Mouse (Mus musculus) cerebellum, adult 2 months (tissue): ENCODE results near the gene Ano1.

Source experiments
- CTCF ChIP-seq: fragments of 200-500 bp; IDR thresholded peaks from 2 replicates; pipeline ENCODE4 v1.5.1; 2011; ENCODE audit warnings: low read depth, mild to moderate bottlenecking, control low read depth, low read length, moderate library complexity, borderline replicate concordance; ENCODE audit not compliant: insufficient read depth
- POLR2A ChIP-seq: fragments of 200-500 bp; IDR thresholded peaks from 2 replicates; pipeline ENCODE4 v1.6.1; 2011; ENCODE audit warnings: low read length, control low read depth, borderline replicate concordance; ENCODE audit not compliant: insufficient read depth

DNA sequence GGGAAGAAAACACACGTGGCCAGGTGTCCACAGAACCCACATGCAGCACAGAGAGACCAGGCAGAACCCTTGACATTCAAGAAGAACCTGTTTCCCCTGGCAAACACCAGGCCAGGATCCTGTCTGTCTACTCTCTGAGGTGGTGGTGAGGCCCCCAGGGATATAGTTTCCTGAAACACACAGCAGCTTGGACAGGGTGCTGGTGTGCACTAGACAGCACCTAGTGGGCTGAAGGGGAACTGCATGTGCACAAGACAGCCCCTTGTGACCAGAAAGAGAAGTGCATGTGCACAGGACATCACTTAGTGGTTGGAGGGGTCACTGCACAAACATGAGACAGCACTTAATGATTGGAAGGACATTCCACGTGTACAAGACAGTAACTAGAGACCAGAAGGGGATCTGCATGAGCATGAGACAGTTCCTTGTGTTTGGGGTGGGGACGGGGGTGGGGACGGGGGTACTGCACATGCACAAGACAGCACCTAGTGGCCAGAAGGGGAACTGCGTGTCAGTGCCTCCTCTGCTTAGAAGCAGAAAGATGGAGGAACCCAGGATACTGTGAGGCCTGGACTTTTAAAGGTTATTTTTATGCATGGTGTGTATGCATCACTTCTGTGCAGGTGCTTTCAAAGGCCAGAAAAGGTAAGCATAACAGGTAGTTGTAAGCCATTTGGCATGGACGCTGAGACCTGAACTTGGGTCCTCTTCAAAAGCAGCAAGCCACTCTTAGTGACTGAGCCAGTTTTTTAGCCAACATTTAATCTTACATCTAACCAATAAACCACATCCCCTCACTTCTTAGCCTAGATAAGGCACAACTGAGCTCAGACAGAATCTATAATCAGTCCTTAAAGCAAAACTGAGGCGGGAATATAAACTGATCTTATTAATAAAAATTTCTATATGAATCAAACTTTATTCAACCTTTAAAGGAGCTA, 54.7 kb downstream of the Ano1 start:
- no peak for TF ChIP-seq POLR2A
- peak; percentile 36; the same call in 1 of the 2 replicates for TF ChIP-seq CTCF
